Mouse (Mus musculus) spleen, adult 18-20 months (tissue): ENCODE measurements at regions not wholly inside any gene's neighbourhood (a gene's known extent, or its start where the extent isn't known, plus 50 kb on each side); places are given as distances from the start of the nearest gene placed in this dataset.

Source experiments
- DNase-seq, 2 experiments: peaks; one replicate each; pipeline ENCODE4 v3.0.0; 2022; ENCODE audit warnings: mixed read lengths in 2 of 2

GRCm38 (mm10) chr4:142771520-142772150 lies 441.2 kb downstream of the Prdm2 start:
- DNase-seq = no peak

- DNase-seq = no peak
Measured at GRCm38 (mm10) chr4:142770177-142770576, 442.6 kb downstream of the Prdm2 start.

- DNase-seq = no peak
Measured at GRCm38 (mm10) chr4:142767665-142768064, 445.1 kb downstream of the Prdm2 start.

GRCm38 (mm10) chr4:142761577-142761976 lies 451.2 kb downstream of the Prdm2 start:
- no peak for DNase-seq

- DNase-seq = no peak
Measured at GRCm38 (mm10) chr4:142758102-142758501, 454.7 kb downstream of the Prdm2 start.

GRCm38 (mm10) chr4:142756332-142756731 lies 456.5 kb downstream of the Prdm2 start:
- no peak for DNase-seq

- no peak for DNase-seq
Measured at GRCm38 (mm10) chr4:142749918-142750317, 462.9 kb downstream of the Prdm2 start.

GRCm38 (mm10) chr4:142723554-142723907 lies 484.3 kb upstream of the Kazn start:
- no peak for DNase-seq

GRCm38 (mm10) chr4:142722845-142723553 lies 483.8 kb upstream of the Kazn start:
- no peak for DNase-seq

- no peak for DNase-seq
Measured at GRCm38 (mm10) chr4:142701606-142702005, 462.4 kb upstream of the Kazn start.

- no peak for DNase-seq
Measured at GRCm38 (mm10) chr4:142694926-142695325, 455.7 kb upstream of the Kazn start.

- DNase-seq = no peak
Measured at GRCm38 (mm10) chr4:142688241-142688640, 449.0 kb upstream of the Kazn start.

GRCm38 (mm10) chr4:142677426-142677825 lies 438.2 kb upstream of the Kazn start:
- no peak for DNase-seq

GRCm38 (mm10) chr4:142674641-142675465 lies 435.7 kb upstream of the Kazn start:
- DNase-seq = no peak

GRCm38 (mm10) chr4:142671872-142672458 lies 432.8 kb upstream of the Kazn start:
- no peak for DNase-seq

- DNase-seq = no peak
Measured at GRCm38 (mm10) chr4:142664781-142665180, 425.6 kb upstream of the Kazn start.

- DNase-seq = no peak
Measured at GRCm38 (mm10) chr4:142658156-142658555, 419.0 kb upstream of the Kazn start.

GRCm38 (mm10) chr4:142641069-142641468 lies 401.9 kb upstream of the Kazn start:
- no peak for DNase-seq

GRCm38 (mm10) chr4:142639340-142639733 lies 400.1 kb upstream of the Kazn start:
- no peak for DNase-seq

- no peak for DNase-seq
Measured at GRCm38 (mm10) chr4:142638733-142639339, 399.6 kb upstream of the Kazn start.

GRCm38 (mm10) chr4:142638057-142638456 lies 398.9 kb upstream of the Kazn start:
- DNase-seq = no peak

GRCm38 (mm10) chr4:142634398-142634797 lies 395.2 kb upstream of the Kazn start:
- DNase-seq = no peak
